Mouse (Mus musculus) thymus, postnatal 25 days (tissue): Measurements from ENCODE around the gene Agbl3.

Experiments used
- DNase-seq: peaks from one replicate; pipeline ENCODE4 v3.0.0; 2022

Agbl3 gene

DNA sequence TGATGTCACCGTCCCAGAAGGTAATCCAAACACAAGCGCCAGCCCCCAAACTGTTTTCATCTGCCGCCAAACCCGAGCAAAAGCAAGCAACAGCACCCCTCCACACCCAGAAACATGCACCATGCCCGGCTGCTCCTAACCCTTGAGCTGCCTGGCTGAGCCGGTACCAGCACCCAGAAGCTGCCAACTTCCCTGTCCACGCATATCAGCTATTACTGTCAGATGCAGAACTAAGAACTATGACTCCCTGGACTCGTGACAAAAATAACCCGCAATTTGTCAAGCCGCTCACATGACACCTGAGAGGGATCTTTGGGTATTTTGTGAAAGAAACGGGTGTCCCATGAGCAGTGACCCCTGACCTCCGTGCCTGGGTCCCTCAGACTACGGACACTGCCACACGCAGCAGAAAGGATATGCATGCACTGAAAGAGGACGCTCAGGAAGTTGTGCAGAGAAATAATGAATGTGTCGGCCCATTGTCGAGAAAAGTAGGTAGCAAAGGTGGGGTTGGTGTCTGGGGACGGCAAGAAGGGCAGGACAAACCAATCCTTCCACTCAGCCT lies 127.5 kb downstream of the Agbl3 start:
- no peak for DNase-seq
